Mouse (Mus musculus) liver, postnatal 0 days (tissue): ENCODE measurements around the gene Lysmd2.

ENCODE experiments used
- CTCF ChIP-seq: sonication (generic); IDR thresholded peaks from 2 replicates; pipeline ENCODE4 v1.5.1; 2016; ENCODE audit warnings: antibody characterized with exemption, low read depth
- EP300 ChIP-seq: IDR thresholded peaks from 2 replicates; pipeline ENCODE4 v1.6.1; 2016; ENCODE audit warnings: antibody characterized with exemption, low read depth, mild to moderate bottlenecking

DNA sequence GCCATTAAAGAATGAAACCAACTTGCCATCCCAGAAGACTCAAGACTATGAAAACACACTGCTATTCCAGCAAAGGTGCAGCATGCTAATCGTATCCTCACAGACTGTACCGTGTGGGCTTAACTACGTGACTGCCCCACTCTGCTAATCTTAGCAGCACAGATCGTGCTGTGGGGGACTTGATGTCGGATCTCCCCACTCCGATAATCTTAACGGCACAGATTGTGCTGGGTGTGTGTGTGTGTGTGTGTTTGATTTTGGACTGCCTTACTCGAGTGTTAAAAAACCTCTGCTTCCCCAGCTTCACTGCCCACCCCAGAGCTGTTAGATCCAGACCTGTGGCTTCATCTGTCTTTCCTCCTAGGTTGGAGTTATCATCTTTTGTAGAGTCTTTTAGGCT lies 35.4 kb downstream of the Lysmd2 start:
- TF ChIP-seq EP300: no peak
- no peak for TF ChIP-seq CTCF
